Mouse (Mus musculus) mouse trophoblast stem cell (cell line): ENCODE results near the gene Evx2.

Experiments
- in situ Hi-C, 2 experiments: fragments of 300-500 bp; cut with MseI, MboI; formaldehyde crosslinking; loops; 2 replicates in 1 of 2; 3 replicates in 1 of 2; pipeline ENCODE4 v1.15.1; 2025

Gene Evx2

GRCm38 (mm10) chr2:74668370-74669229 is 9.2 kb upstream of the Evx2 start:
- in situ Hi-C loops: loop anchor here (10.0 kb wide), 2 partner anchors 364 to 374 kb away; no protein-coding TSS in a partner anchor

GRCm38 (mm10) chr2:74667842-74668357 is 8.5 kb upstream of the Evx2 start, which contains the start of gene Hoxd13:
Gene Hoxd13 (plus strand): TSS chr2:74668310.
- in situ Hi-C loops: loop anchor here (10.0 kb wide), 2 partner anchors 363 to 373 kb away; no protein-coding TSS in a partner anchor

GRCm38 (mm10) chr2:74667191-74667841 is 8.0 kb upstream of the Evx2 start:
- in situ Hi-C loops: loop anchor here (10.0 kb wide), 2 partner anchors 363 to 373 kb away; no protein-coding TSS in a partner anchor

GRCm38 (mm10) chr2:74666411-74666810 is 7.1 kb upstream of the Evx2 start:
- in situ Hi-C loops: loop anchor here (10.0 kb wide), 2 partner anchors 362 to 372 kb away; no protein-coding TSS in a partner anchor

GRCm38 (mm10) chr2:74663291-74663925 is 4.1 kb upstream of the Evx2 start:
- in situ Hi-C loops: loop anchor here (10.0 kb wide), 2 partner anchors 359 to 369 kb away; no protein-coding TSS in a partner anchor

GRCm38 (mm10) chr2:74661685-74662084 is 2.3 kb upstream of the Evx2 start:
- in situ Hi-C loops: loop anchor here (10.0 kb wide), 2 partner anchors 357 to 367 kb away; no protein-coding TSS in a partner anchor

- in situ Hi-C loops: loop anchor here (10.0 kb wide), 2 partner anchors 356 to 366 kb away; no protein-coding TSS in a partner anchor
These were observed 1.3 kb upstream of the Evx2 start for GRCm38 (mm10) chr2:74660421-74661375.

- in situ Hi-C loops: loop anchor here (10.0 kb wide), 1 partner anchor 594 kb away; no protein-coding TSS in a partner anchor
These were observed 538 bp downstream of the Evx2 start for GRCm38 (mm10) chr2:74658667-74659371.

GRCm38 (mm10) chr2:74658024-74658666 is 1.2 kb downstream of the Evx2 start:
- in situ Hi-C loops: loop anchor here (10.0 kb wide), 1 partner anchor 593 kb away; no protein-coding TSS in a partner anchor

- in situ Hi-C loops: loop anchor here (10.0 kb wide), 1 partner anchor 593 kb away; no protein-coding TSS in a partner anchor
These were observed 1.9 kb downstream of the Evx2 start for GRCm38 (mm10) chr2:74657251-74658023.

- in situ Hi-C loops: loop anchor here (10.0 kb wide), 1 partner anchor 592 kb away; no protein-coding TSS in a partner anchor
These were observed 2.7 kb downstream of the Evx2 start for GRCm38 (mm10) chr2:74656632-74657021.

- in situ Hi-C loops: loop anchor here (10.0 kb wide), 1 partner anchor 591 kb away; no protein-coding TSS in a partner anchor
These were observed 3.3 kb downstream of the Evx2 start for GRCm38 (mm10) chr2:74655821-74656631.

GRCm38 (mm10) chr2:74655420-74655781 is 4.0 kb downstream of the Evx2 start:
- in situ Hi-C loops: loop anchor here (10.0 kb wide), 1 partner anchor 591 kb away; no protein-coding TSS in a partner anchor

GRCm38 (mm10) chr2:74654743-74655419 is 4.5 kb downstream of the Evx2 start:
- in situ Hi-C loops: loop anchor here (10.0 kb wide), 1 partner anchor 590 kb away; no protein-coding TSS in a partner anchor

- in situ Hi-C loops: loop anchor here (10.0 kb wide), 1 partner anchor 589 kb away; no protein-coding TSS in a partner anchor
These were observed 5.4 kb downstream of the Evx2 start for GRCm38 (mm10) chr2:74653781-74654535.

- in situ Hi-C loops: loop anchor here (10.0 kb wide), 1 partner anchor 588 kb away; no protein-coding TSS in a partner anchor
These were observed 6.4 kb downstream of the Evx2 start for GRCm38 (mm10) chr2:74652996-74653340.
